Mouse (Mus musculus) lung, adult 2 months (tissue): ENCODE measurements around the gene Zcchc24.

ENCODE experiments used
- CTCF ChIP-seq: fragments of 200-500 bp; IDR thresholded peaks from 2 replicates; pipeline ENCODE4 v1.5.1; 2011; ENCODE audit warnings: mild to moderate bottlenecking, low read length, control low read depth; ENCODE audit not compliant: insufficient read depth
- POLR2A ChIP-seq: fragments of 200-500 bp; IDR thresholded peaks from 2 replicates; pipeline ENCODE4 v1.6.1; 2011; ENCODE audit warnings: low read depth, mild to moderate bottlenecking, control low read depth, low read length, borderline replicate concordance; ENCODE audit errors: extremely low read depth

DNA sequence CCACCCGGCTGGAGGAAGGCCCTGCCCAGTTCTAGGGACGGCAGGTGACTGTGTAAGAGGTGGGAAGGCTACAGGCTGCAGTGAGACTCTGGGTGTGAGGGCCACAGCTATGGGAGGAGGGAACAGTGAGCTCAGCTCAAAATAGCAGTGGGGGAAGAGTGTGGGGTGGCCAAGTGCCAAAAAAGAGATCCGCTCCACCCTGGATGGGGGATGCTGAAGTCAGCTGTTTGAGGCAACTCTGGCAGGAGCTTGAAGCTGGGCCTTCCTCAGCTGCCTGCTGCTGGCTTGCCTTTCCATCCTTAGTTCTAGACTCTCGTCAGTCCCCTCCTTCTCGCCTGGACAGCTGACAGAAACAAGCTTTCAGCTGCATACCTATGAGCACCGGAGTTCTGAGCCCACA lies 32.2 kb downstream of the Zcchc24 start:
- TF ChIP-seq POLR2A (no peak), CTCF (no peak)
